Mouse (Mus musculus): Measurements from ENCODE around the gene Gm21860. TPM values are rescaled to one million over a fixed set of nuclear protein-coding genes. Genes with fewer than 3 reads are reported as not detected.
"Not testable (repeated sequence)": the region's sequence is repeated elsewhere in the genome, so short reads cannot be mapped to it uniquely, and the experiment has no call there.

Gm21860 gene
- not detected in 2 replicates for polyA plus RNA-seq (2015; fragmentation: Nextera tagmentation; extraction: Ambion mirVana)

DNA sequence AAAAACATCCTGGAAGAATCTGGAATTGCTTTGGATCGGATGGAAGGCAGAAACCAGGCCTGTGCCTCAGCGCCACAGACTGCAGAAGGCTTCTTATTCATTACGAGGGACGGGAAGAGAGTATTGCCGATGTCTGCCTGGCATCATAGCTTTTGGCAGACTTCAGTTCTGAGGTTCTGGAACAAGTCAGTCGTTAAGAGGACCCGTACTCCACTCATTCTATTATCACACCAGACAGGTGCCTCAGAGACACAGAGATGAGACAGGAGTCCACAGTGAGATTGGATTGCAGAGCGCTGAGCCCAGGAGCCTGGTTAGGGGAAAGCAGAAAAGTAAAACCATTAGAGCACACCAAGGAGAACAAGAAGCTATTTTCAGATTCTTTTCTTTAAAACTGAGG lies at the start of gene Gm21860:
Gene Gm21860, minus strand, starts transcription at position 101 of the 400 bp plus-strand sequence.
- H3K4me1 ChIP-seq (replicated peaks); ATAC-seq (ENCODE audit: low read depth); H3K36me3 ChIP-seq; H3K9me3 ChIP-seq; H3K4me3 ChIP-seq; H3K27ac ChIP-seq (replicated peaks); H3K27me3 ChIP-seq; H3K9ac ChIP-seq; H3K4me2 ChIP-seq: not testable (repeated sequence)
- no CpG with 5 or more reads among the region's 8 CpGs for WGBS

- ATAC-seq (ENCODE audit: low read depth); H3K9ac ChIP-seq; H3K27me3 ChIP-seq; H3K36me3 ChIP-seq; H3K4me3 ChIP-seq; H3K9me3 ChIP-seq; H3K27ac ChIP-seq (replicated peaks); H3K4me1 ChIP-seq (replicated peaks); H3K4me2 ChIP-seq: not testable (repeated sequence)
- no CpG with 5 or more reads among the region's 48 CpGs for WGBS
Measured at GRCm38 (mm10) chrY:90784438-90784837, 29.8 kb upstream of the Gm21860 start, which contains the start of gene Gm47283. Gene Gm47283 (plus strand): TSS chrY:90784738.

GRCm38 (mm10) chrY:90745256-90745655 lies 9.4 kb downstream of the Gm21860 start:
- Histone ChIP-seq H3K9me3 (peaks cover 38% of the 10 kb centered on the region), H3K36me3 (peaks cover 35% of the 10 kb centered on the region)
- ATAC-seq (ENCODE audit: low read depth); H3K4me2 ChIP-seq; H3K9ac ChIP-seq; H3K4me1 ChIP-seq (replicated peaks); H3K27me3 ChIP-seq; H3K27ac ChIP-seq (replicated peaks); H3K4me3 ChIP-seq: not testable (repeated sequence)
- 94% methylated on average over 5 of the region's 5 CpGs for WGBS

- peak; percentile 93 for ATAC-seq (ENCODE audit: low read depth)
- peak overlapping the region; percentile 28 for H3K4me2 ChIP-seq
- H3K9ac ChIP-seq: peak overlapping the region; percentile 9; the same call in 1 of the 2 replicates
- WGBS: 63% methylated on average over 51 of the region's 51 CpGs
- H3K27ac ChIP-seq (replicated peaks): peak overlapping the region; percentile 68
- H3K27me3 ChIP-seq; H3K4me1 ChIP-seq (replicated peaks): not testable (repeated sequence)
- peaks cover 43% of the 10 kb centered on the region for H3K36me3 ChIP-seq
- H3K4me3 ChIP-seq: peak overlapping the region; percentile 22
- H3K9me3 ChIP-seq: peaks cover 45% of the 10 kb centered on the region
Measured at GRCm38 (mm10) chrY:90744381-90744981, 10.1 kb downstream of the Gm21860 start.

- peak overlapping the region; percentile 22; the same call in 1 of the 2 replicates for H3K4me3 ChIP-seq
- H3K36me3 ChIP-seq: peaks cover 50% of the 10 kb centered on the region
- H3K4me2 ChIP-seq: peak overlapping the region; percentile 28; the same call in 1 of the 2 replicates
- ATAC-seq (ENCODE audit: low read depth): no peak; the same call in 1 of the 2 replicates
- WGBS: 60% methylated on average over 4 of the region's 21 CpGs
- H3K27me3 ChIP-seq: no peaks in the 10 kb centered on the region
- peak overlapping the region; percentile 68 for H3K27ac ChIP-seq (replicated peaks)
- H3K4me1 ChIP-seq (replicated peaks): no peaks in the 10 kb centered on the region
- H3K9me3 ChIP-seq: peaks cover 52% of the 10 kb centered on the region
- no peak overlapping the region for H3K9ac ChIP-seq
Measured at GRCm38 (mm10) chrY:90743811-90744220, 10.8 kb downstream of the Gm21860 start.

GRCm38 (mm10) chrY:90743053-90743810 lies 11.4 kb downstream of the Gm21860 start:
- peaks cover 55% of the 10 kb centered on the region for H3K9me3 ChIP-seq
- not testable (repeated sequence) for H3K27me3 ChIP-seq; H3K27ac ChIP-seq (replicated peaks); H3K4me3 ChIP-seq; H3K9ac ChIP-seq; H3K4me1 ChIP-seq (replicated peaks); H3K4me2 ChIP-seq; ATAC-seq (ENCODE audit: low read depth)
- peaks cover 53% of the 10 kb centered on the region for H3K36me3 ChIP-seq
- WGBS: 85% methylated on average over 40 of the region's 46 CpGs

- H3K4me1 ChIP-seq (replicated peaks); H3K4me2 ChIP-seq; H3K4me3 ChIP-seq; H3K9ac ChIP-seq; H3K27ac ChIP-seq (replicated peaks); H3K27me3 ChIP-seq: not testable (repeated sequence)
- ATAC-seq (ENCODE audit: low read depth): 0 out of 2 replicates have a peak, but pooled peaks have one; percentile 9
- WGBS: 85% methylated on average over 49 of the region's 49 CpGs
- peaks cover 53% of the 10 kb centered on the region for H3K36me3 ChIP-seq
- peaks cover 55% of the 10 kb centered on the region for H3K9me3 ChIP-seq
Measured at GRCm38 (mm10) chrY:90742261-90743052, 12.2 kb downstream of the Gm21860 start.

- H3K4me2 ChIP-seq; H3K27me3 ChIP-seq; H3K4me3 ChIP-seq; H3K4me1 ChIP-seq (replicated peaks); H3K27ac ChIP-seq (replicated peaks); H3K9ac ChIP-seq: not testable (repeated sequence)
- peak; percentile 26 for ATAC-seq (ENCODE audit: low read depth)
- Histone ChIP-seq H3K9me3 (peaks cover 55% of the 10 kb centered on the region), H3K36me3 (peaks cover 53% of the 10 kb centered on the region)
- 84% methylated on average over 42 of the region's 43 CpGs for WGBS
Measured at GRCm38 (mm10) chrY:90741452-90742260, 13.0 kb downstream of the Gm21860 start.

DNA sequence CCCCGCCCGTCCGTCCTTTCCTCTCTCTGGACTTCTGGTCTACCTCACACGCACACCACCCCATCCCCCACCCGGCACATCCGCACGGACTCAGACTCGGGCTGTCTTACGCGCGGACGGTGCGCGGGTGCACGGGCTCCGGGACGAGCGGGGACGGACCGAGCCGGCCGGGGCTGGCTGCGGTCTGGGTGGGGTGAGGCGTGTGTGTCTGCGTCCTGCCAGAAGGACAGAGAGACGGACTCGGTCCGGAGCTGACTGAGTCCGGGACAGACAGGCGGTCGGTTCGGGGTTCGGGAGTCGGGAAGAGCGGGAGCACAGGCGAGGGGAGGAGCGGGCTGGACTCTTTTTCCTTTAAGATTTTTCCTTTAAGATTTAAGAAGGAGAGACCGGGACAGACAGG lies 13.6 kb downstream of the Gm21860 start:
- H3K4me2 ChIP-seq; H3K4me1 ChIP-seq (replicated peaks); H3K27ac ChIP-seq (replicated peaks); H3K4me3 ChIP-seq; H3K27me3 ChIP-seq; H3K9ac ChIP-seq: not testable (repeated sequence)
- 79% methylated on average over 38 of the region's 38 CpGs for WGBS
- ATAC-seq (ENCODE audit: low read depth): peak; percentile 45
- peaks cover 55% of the 10 kb centered on the region for H3K9me3 ChIP-seq
- H3K36me3 ChIP-seq: peaks cover 53% of the 10 kb centered on the region

DNA sequence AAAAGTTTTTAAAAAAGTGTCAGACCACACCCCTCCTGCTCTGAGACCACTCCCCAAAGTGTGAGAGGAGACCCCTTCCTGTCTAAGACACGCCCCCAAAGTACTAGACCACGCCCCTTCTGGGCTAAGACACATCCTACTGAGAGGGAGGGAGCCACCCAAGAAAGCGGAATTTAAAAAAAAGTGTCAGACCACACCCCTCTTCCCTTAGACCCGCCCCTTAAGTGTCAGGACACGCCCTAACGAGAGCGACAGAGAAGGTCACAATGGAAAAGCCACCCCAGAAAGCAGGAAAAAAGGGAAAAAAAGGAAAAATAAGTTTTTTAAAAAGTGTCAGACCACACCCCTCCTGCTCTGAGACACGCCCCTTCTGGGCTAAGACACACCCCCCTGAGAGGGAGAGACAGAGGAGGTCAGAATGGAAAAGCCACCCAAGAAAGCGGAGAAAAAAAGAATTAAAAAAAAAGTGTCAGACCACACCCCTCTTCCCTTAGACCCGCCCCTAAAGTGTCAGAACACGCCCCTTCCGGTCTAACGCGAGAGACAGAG lies 14.5 kb downstream of the Gm21860 start:
- 51% methylated on average over 14 of the region's 14 CpGs for WGBS
- ATAC-seq (ENCODE audit: low read depth): no peak
- Histone ChIP-seq H3K27me3 (no peaks in the 10 kb centered on the region), H3K27ac (replicated peaks) (no peak overlapping the region), H3K36me3 (peaks cover 48% of the 10 kb centered on the region), H3K9ac (no peak overlapping the region), H3K4me3 (no peak overlapping the region), H3K4me2 (no peak overlapping the region), H3K4me1 (replicated peaks) (no peaks in the 10 kb centered on the region), H3K9me3 (peaks cover 50% of the 10 kb centered on the region)

GRCm38 (mm10) chrY:90739531-90740012 lies 15.0 kb downstream of the Gm21860 start:
- Histone ChIP-seq H3K36me3 (peaks cover 45% of the 10 kb centered on the region), H3K9me3 (peaks cover 46% of the 10 kb centered on the region)
- ATAC-seq (ENCODE audit: low read depth); H3K27me3 ChIP-seq; H3K4me3 ChIP-seq; H3K4me2 ChIP-seq; H3K27ac ChIP-seq (replicated peaks); H3K4me1 ChIP-seq (replicated peaks); H3K9ac ChIP-seq: not testable (repeated sequence)
- 54% methylated on average over 11 of the region's 11 CpGs for WGBS

All from neural tube, embryonic 13.5 days (tissue).